Mouse (Mus musculus) lung, postnatal 14 days (tissue): Measurements from ENCODE around the gene Vps37d.

Experiments
- DNase-seq: peaks from one replicate; pipeline ENCODE4 v3.0.0; 2021

Gene Vps37d

DNA sequence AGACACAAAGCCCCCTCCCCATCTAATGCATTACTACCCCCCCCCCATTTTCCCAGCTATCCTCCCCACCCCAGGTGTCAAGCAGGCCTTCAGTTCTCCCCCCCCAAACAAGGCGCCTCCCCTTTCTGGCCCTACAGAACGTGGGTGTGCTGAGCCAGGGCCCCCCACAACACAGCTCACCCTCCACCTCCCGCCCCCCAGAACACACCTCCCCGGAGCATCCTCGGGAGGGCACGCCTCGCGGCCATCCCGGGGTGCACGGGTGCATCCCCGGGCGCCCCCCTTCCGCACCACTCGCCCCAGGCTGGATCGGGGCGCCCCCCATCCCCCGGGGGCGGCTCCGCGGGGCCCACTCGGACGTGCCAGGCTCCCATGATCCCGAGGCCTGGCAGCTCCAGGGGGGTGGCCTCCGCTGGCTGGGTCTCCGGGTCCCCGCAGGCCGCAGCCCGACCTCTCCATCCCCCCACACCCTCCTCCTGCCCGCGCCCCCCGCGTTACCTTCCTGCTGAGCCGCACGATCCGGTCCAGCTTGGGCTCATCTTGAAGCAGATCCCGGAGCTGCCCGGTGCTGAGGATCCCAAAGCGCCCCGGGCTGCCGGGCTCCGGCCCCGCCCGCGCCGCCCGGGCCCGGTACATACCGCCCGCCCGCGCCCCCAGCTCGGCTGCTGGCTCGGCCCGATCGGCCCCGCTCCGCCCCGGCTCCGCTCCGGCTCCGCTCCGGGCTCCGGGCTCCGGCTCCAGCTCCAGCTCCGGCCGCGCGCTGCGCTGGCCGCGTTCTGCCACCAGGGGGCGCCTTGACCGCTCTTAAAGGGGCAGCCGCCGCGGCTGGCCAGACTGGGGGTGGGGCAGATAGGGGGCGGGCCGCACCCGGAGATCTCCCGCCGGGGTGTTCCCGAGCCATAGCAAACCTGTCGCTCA lies at the start of gene Vps37d:
Gene Vps37d (minus strand): TSS at position 703 of the 918 bp plus-strand sequence.
- peak; percentile 97 for DNase-seq

- no peak for DNase-seq
These were observed 49.6 kb upstream of the Vps37d start for GRCm38 (mm10) chr5:135127669-135128068.

DNA sequence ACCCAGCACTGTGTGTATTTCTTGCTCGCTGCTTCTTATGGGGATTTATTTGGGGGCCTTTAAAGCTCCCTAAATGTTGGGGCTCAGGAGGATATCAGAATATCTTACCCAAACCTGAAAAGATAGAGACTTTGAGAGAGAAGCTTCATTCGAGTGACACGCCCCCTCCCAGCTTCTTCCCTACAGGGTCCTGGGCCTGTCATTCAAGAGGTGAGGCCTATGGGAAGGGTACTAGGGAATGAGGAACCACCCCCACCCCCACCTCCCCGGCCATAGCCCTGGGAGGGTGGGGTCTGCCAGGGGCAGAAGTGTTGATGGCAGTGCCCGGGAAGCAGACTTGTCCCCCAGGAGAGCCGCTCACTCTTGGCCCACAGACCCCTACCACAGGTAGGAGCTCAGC lies 48.1 kb upstream of the Vps37d start:
- no peak for DNase-seq

DNA sequence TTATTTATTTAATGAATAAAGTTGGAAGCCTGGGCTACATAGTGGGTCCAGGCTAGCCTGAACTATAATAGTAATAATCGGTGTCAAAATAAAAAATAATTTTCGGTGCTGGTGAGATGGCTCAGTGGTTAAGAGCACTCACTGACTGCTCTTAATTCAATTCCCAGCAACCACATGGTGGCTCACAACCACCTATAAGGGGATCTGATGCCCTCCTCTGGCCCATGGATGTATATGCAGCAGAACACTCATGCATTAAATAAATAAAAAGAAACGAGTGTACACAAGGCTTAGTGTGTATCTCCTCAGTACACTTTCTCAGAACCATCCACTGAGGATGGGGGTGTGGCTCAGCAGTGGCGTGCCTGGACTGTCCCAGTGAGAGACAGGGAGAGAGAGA lies 42.7 kb upstream of the Vps37d start:
- DNase-seq: no peak

GRCm38 (mm10) chr5:135118589-135119081 lies 40.6 kb upstream of the Vps37d start:
- DNase-seq: peak; percentile 78

- no peak for DNase-seq
These were observed 37.2 kb upstream of the Vps37d start for GRCm38 (mm10) chr5:135115241-135115640.

DNA sequence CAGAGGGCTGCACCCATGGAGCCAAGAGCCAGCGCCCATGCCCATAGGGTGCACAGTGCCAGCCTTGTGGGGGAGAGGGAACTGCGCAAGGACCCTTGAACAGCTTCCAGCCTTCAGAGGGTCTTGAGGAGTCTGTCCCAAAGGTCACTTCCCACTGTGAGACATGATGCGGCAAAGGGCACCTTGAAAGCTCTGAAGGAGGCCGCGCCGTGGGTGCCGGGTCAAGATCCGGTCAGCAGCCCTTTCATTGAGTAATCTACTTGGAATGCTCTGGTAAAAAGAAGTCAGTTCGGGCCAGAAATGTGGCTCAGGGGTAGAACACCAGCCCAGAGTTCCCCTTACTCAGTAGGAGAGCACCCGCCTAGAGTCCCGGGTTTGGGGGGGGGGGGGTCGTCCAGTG lies 35.7 kb upstream of the Vps37d start:
- DNase-seq: no peak

DNA sequence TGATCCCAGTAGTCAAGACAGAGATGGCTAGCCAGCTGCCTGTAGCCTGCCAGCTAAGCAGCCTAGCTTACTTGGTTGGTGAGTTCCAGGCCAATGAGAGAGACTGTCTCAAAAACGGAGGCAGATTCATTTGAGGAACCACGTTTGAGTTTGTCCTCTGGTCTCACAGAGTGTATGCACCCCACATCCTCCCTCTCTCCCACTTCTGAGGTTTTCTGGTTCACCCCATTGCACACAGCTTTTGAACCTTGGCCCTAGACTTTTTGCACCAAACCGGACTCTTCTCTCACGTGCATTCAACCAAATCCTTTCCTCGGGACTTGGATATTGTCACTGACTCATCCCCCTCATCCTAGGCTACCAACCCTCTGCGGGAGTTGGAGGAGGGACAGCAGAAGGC lies 31.9 kb upstream of the Vps37d start:
- no peak for DNase-seq

- DNase-seq: no peak
These were observed 31.4 kb upstream of the Vps37d start for GRCm38 (mm10) chr5:135109426-135109825.

DNA sequence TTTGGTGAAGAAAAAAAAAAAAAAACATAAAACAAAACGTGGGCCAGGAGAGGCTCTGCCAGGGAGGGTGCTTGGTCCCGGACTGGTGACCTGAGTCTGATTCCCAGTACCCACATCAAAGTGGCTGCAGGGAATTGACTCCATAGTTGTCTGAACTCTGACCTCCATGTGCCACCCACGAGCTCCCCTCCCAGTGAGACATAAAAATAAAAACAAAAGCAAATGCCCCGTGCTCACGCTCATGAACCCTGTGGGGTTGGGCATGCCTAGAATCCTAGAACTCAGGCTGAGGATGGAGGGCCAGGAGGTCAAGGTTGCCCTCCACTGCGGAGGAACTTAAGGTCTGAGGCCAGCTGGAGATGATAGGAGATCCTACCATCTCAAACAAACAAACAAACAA lies 31.0 kb upstream of the Vps37d start:
- DNase-seq: no peak

GRCm38 (mm10) chr5:135107521-135108501 lies 29.7 kb upstream of the Vps37d start:
- DNase-seq: peak; percentile 64

- DNase-seq: peak; percentile 79
These were observed 28.7 kb upstream of the Vps37d start for GRCm38 (mm10) chr5:135106758-135107256.

DNA sequence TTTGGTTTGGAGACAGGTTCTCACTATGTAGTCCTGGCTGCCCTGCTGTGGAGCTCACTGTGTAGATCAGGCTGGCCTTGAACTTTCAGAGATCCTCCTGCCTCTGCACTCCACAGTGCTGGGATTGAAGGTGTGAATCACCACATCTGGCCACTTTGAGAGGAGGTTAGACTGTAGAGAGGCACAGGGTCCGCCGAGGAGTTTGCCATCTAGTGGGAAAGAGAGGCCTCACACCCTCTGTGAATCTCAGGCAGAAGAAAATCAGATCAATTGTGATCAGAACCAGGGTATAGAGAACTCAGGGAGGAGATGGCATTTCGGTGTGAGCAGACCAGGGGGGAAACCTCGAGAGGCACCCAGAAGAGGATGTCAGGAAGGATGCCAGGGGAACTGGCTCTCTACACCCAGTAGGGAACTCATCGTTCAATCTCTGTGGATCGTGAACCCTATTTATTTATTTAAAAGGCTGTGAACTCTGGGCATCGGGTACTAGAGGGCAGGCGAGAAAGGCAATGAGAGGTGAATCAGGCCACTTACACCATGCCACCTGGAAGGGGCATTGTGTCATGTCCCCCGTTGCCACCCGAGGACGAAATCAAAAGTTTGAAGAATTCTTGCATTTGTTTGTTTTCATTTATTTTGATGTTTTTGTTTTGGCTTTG lies 26.1 kb upstream of the Vps37d start:
- DNase-seq: peak; percentile 11

DNA sequence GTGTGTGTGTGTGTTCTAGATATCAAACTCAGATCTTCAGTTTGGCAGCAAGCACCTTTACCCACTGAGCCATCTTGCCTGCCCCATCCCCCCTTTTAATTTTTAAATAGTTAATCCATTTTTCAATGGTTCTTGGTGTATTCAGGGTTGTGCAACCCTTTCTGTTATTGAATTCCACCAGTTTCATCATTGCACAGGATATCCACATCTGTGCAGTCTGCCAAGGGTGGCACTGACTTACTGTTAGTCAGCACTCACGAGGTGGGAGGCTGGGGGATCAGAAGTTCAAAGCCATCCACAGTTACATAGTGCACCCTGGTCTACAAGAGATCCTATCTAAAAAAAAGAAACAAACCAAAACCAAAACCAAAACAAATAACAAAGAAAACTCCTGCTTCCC lies 22.9 kb upstream of the Vps37d start:
- no peak for DNase-seq

DNA sequence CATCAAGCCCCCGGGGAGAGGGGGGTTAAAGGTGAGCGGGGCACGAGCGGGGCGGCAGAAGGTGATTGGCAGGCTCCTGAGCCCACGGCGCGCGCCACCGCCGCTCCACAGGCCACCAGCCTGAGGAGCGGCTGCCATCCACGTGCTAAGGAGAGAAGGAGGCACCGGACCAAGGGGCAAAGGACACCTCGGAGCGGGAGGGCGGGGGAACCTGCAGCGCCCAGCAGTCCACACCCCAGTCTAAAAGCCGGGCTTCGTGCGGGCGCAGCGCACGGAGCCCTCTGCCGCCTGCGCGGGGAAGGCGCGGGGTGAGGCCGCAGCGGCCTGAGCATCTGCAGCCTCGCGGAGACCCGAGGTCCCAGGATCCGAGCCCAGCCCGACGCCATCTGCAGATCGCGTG lies 11.6 kb upstream of the Vps37d start, which contains the start of gene Mlxipl:
Gene Mlxipl (plus strand): TSS at position 238 of the 400 bp plus-strand sequence.
- DNase-seq: no peak

DNA sequence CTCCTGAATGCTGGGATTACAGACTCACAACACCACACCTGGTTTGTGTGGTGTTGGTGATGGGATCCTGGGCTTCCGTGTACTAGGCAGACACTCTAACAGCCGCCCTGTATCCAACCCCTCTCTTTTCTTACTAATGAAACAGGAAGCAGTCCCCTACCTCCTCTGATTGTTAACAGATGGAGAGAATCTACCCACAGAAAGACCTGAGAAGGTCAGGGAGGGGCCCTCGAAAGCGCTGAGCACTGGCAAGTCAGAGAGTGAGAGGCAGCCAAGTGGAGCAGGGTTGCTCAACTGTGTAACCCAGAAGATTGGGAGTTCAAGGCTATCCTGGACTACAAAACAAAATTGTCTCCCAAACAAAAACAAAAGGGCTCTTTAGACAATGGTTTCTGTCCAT lies 8.8 kb upstream of the Vps37d start:
- no peak for DNase-seq

GRCm38 (mm10) chr5:135080539-135080938 lies 2.5 kb upstream of the Vps37d start:
- DNase-seq: no peak

GRCm38 (mm10) chr5:135079578-135079977 lies 1.5 kb upstream of the Vps37d start:
- DNase-seq: no peak

- DNase-seq: no peak
These were observed 380 bp upstream of the Vps37d start for GRCm38 (mm10) chr5:135078482-135078810.

DNA sequence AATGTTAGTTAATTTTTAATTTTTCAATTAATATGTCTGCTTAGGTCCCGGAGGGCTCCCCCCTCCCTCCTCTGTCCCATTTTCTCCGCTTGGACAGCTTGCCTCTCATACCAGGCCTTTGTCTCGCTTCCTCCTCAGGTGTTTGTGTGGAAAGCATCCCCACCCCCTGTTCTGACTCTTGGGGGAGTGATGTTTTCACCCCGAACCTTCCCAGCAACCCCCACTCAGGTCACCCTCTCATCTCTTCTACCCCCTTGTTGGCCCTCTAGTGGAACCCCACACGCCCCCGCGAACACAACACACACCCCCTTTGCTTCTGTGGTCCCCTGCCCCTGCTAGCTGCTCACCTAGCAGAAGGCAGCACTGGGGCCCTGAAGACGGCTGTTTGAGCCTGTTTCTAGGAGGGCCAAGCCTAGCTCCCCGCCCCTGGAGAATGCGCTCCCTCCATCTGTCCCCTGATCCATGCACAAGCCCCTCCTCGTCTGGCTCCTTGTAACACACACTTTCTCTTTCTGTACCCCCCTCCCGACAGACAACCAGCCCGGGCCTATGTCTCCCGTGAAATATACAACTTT lies 1.0 kb downstream of the Vps37d start:
- peak; percentile 13 for DNase-seq

DNA sequence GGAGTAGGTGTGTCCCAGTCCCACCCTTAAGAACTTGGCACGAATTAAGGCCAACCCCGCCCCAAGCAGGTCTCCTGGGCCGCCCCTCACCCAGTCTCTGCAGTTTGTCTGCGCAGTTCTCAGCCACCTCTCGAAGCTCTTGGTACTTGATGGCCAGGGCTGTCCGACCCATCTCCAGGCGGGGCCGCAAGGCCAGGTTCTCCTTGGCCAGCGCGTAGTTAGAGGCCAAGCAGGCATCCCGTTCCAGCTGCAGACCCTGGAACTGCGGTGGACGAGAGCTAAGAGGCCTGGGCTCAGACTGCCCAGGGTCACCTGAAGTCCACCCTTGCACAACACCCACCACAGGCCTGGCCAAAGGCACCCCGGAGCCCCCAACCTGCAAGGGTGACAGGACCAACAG lies 1.7 kb downstream of the Vps37d start:
- DNase-seq: no peak

GRCm38 (mm10) chr5:135075655-135076054 lies 2.4 kb downstream of the Vps37d start:
- no peak for DNase-seq
